Mouse (Mus musculus): ENCODE results near the gene Selenok. TPM values are rescaled to one million over a fixed set of nuclear protein-coding genes. Genes with fewer than 3 reads are reported as not detected.
A peak's percentile ranks its signal among the peaks of the same experiment; 100 is the strongest.

Gene Selenok
- polyA plus RNA-seq (2016; fragmentation: Nextera tagmentation; extraction: Ambion mirVana): 229 and 245 TPM in 2 replicates

GRCm38 (mm10) chr14:29968075-29968821 lies at the start of gene Selenok:
Gene Selenok, plus strand, starts transcription at chr14:29968308.
- Histone ChIP-seq H3K9me3 (replicated peaks) (no peaks in the 10 kb centered on the region), H3K4me3 (peak within 1 kb of the TSS; percentile 93), H3K27ac (peak within 1 kb of the TSS; percentile 90), H3K27me3 (ENCODE audit: low read depth, poor library complexity, severe bottlenecking) (no peaks in the 10 kb centered on the region), H3K36me3 (peaks cover 37% of the 10 kb centered on the region), H3K4me1 (peaks cover 16% of the 10 kb centered on the region)
- under 1% methylated on average over 49 of the region's 49 CpGs for WGBS
- DNase-seq (ENCODE audit: low spot score): peak; percentile 91

- 78% methylated on average over 4 of the region's 4 CpGs for WGBS
- Histone ChIP-seq H3K4me3 (no peak overlapping the region), H3K27ac (no peak overlapping the region), H3K9me3 (replicated peaks) (no peaks in the 10 kb centered on the region), H3K4me1 (no peaks in the 10 kb centered on the region), H3K36me3 (no peaks in the 10 kb centered on the region), H3K27me3 (ENCODE audit: low read depth, poor library complexity, severe bottlenecking) (no peaks in the 10 kb centered on the region)
- no peak for DNase-seq (ENCODE audit: low spot score)
Measured at GRCm38 (mm10) chr14:29928966-29929365, 39.1 kb upstream of the Selenok start.

- WGBS: 85% methylated on average over 5 of the region's 5 CpGs
Measured at GRCm38 (mm10) chr14:29935516-29935915, 32.6 kb upstream of the Selenok start.

GRCm38 (mm10) chr14:29937466-29937865 lies 30.6 kb upstream of the Selenok start:
- no peaks in the 10 kb centered on the region for H3K9me3 ChIP-seq (replicated peaks)
- peaks cover 10% of the 10 kb centered on the region for H3K4me1 ChIP-seq
- H3K27me3 ChIP-seq (ENCODE audit: low read depth, poor library complexity, severe bottlenecking): peaks cover 7% of the 10 kb centered on the region; the same call in 1 of the 2 replicates
- DNase-seq (ENCODE audit: low spot score): no peak
- 93% methylated on average over 15 of the region's 15 CpGs for WGBS
- no peak overlapping the region for H3K4me3 ChIP-seq
- no peaks in the 10 kb centered on the region for H3K36me3 ChIP-seq
- no peak overlapping the region for H3K27ac ChIP-seq

More at GRCm38 (mm10) chr14:29935516-29935915, 32.6 kb upstream of the Selenok start:
- peaks cover 10% of the 10 kb centered on the region for H3K4me1 ChIP-seq
- DNase-seq (ENCODE audit: low spot score): no peak
- H3K27ac ChIP-seq: no peak overlapping the region
- H3K4me3 ChIP-seq: no peak overlapping the region
- no peaks in the 10 kb centered on the region for H3K9me3 ChIP-seq (replicated peaks)
- H3K27me3 ChIP-seq (ENCODE audit: low read depth, poor library complexity, severe bottlenecking): peaks cover 7% of the 10 kb centered on the region; the same call in 1 of the 2 replicates
- no peaks in the 10 kb centered on the region for H3K36me3 ChIP-seq

GRCm38 (mm10) chr14:29939600-29940312 lies 28.4 kb upstream of the Selenok start:
- 49% methylated on average over 20 of the region's 20 CpGs for WGBS

GRCm38 (mm10) chr14:29940313-29940812 lies 27.7 kb upstream of the Selenok start:
- DNase-seq (ENCODE audit: low spot score): no peak
- H3K9me3 ChIP-seq (replicated peaks): no peaks in the 10 kb centered on the region
- WGBS: 33% methylated on average over 10 of the region's 10 CpGs
- no peak overlapping the region for H3K27ac ChIP-seq
- H3K27me3 ChIP-seq (ENCODE audit: low read depth, poor library complexity, severe bottlenecking): peaks cover 7% of the 10 kb centered on the region; the same call in 1 of the 2 replicates
- H3K36me3 ChIP-seq: no peaks in the 10 kb centered on the region
- peaks cover 10% of the 10 kb centered on the region for H3K4me1 ChIP-seq
- H3K4me3 ChIP-seq: no peak overlapping the region

More at GRCm38 (mm10) chr14:29939600-29940312, 28.4 kb upstream of the Selenok start:
- peak; percentile 31 for DNase-seq (ENCODE audit: low spot score)
- Histone ChIP-seq H3K27me3 (ENCODE audit: low read depth, poor library complexity, severe bottlenecking) (peaks cover 7% of the 10 kb centered on the region; the same call in 1 of the 2 replicates), H3K9me3 (replicated peaks) (no peaks in the 10 kb centered on the region), H3K4me3 (no peak overlapping the region), H3K36me3 (no peaks in the 10 kb centered on the region), H3K4me1 (peaks cover 10% of the 10 kb centered on the region), H3K27ac (no peak overlapping the region)

GRCm38 (mm10) chr14:29940877-29941276 lies 27.2 kb upstream of the Selenok start:
- no peak overlapping the region for H3K27ac ChIP-seq
- H3K36me3 ChIP-seq: no peaks in the 10 kb centered on the region
- no peaks in the 10 kb centered on the region for H3K9me3 ChIP-seq (replicated peaks)
- 24% methylated on average over 2 of the region's 2 CpGs for WGBS
- H3K4me1 ChIP-seq: peaks cover 10% of the 10 kb centered on the region
- peaks cover 7% of the 10 kb centered on the region; the same call in 1 of the 2 replicates for H3K27me3 ChIP-seq (ENCODE audit: low read depth, poor library complexity, severe bottlenecking)
- H3K4me3 ChIP-seq: no peak overlapping the region
- peak; percentile 39 for DNase-seq (ENCODE audit: low spot score)

- 80% methylated on average over 5 of the region's 5 CpGs for WGBS
Measured at GRCm38 (mm10) chr14:29946761-29947309, 21.3 kb upstream of the Selenok start.

GRCm38 (mm10) chr14:29950805-29951204 lies 17.3 kb upstream of the Selenok start:
- no peaks in the 10 kb centered on the region for H3K4me1 ChIP-seq
- H3K27ac ChIP-seq: no peak overlapping the region
- no peak for DNase-seq (ENCODE audit: low spot score)
- H3K4me3 ChIP-seq: no peak overlapping the region
- no peaks in the 10 kb centered on the region for H3K36me3 ChIP-seq
- H3K9me3 ChIP-seq (replicated peaks): no peaks in the 10 kb centered on the region
- H3K27me3 ChIP-seq (ENCODE audit: low read depth, poor library complexity, severe bottlenecking): no peaks in the 10 kb centered on the region
- WGBS: 86% methylated on average over 4 of the region's 4 CpGs

More at GRCm38 (mm10) chr14:29946761-29947309, 21.3 kb upstream of the Selenok start:
- H3K9me3 ChIP-seq (replicated peaks): no peaks in the 10 kb centered on the region
- H3K27me3 ChIP-seq (ENCODE audit: low read depth, poor library complexity, severe bottlenecking): no peaks in the 10 kb centered on the region
- no peaks in the 10 kb centered on the region for H3K4me1 ChIP-seq
- no peak overlapping the region for H3K27ac ChIP-seq
- no peaks in the 10 kb centered on the region for H3K36me3 ChIP-seq
- H3K4me3 ChIP-seq: no peak overlapping the region
- no peak for DNase-seq (ENCODE audit: low spot score)

- no peak overlapping the region for H3K27ac ChIP-seq
- H3K36me3 ChIP-seq: no peaks in the 10 kb centered on the region
- H3K4me1 ChIP-seq: no peaks in the 10 kb centered on the region
- no peak overlapping the region for H3K4me3 ChIP-seq
- no peak for DNase-seq (ENCODE audit: low spot score)
- H3K27me3 ChIP-seq (ENCODE audit: low read depth, poor library complexity, severe bottlenecking): no peaks in the 10 kb centered on the region
- H3K9me3 ChIP-seq (replicated peaks): no peaks in the 10 kb centered on the region
Measured at GRCm38 (mm10) chr14:29957393-29957792, 10.7 kb upstream of the Selenok start.

- peak overlapping the region; percentile 90 for H3K27ac ChIP-seq
- no peaks in the 10 kb centered on the region for H3K9me3 ChIP-seq (replicated peaks)
- DNase-seq (ENCODE audit: low spot score): no peak
- no peaks in the 10 kb centered on the region for H3K27me3 ChIP-seq (ENCODE audit: low read depth, poor library complexity, severe bottlenecking)
- peaks cover 30% of the 10 kb centered on the region for H3K36me3 ChIP-seq
- peaks cover 16% of the 10 kb centered on the region for H3K4me1 ChIP-seq
- WGBS: 60% methylated on average over 7 of the region's 7 CpGs
- H3K4me3 ChIP-seq: peak overlapping the region; percentile 93
Measured at GRCm38 (mm10) chr14:29967611-29968010, 497 bp upstream of the Selenok start.

- H3K36me3 ChIP-seq: peaks cover 67% of the 10 kb centered on the region
Measured at GRCm38 (mm10) chr14:29971446-29971845, 3.3 kb downstream of the Selenok start.

More at GRCm38 (mm10) chr14:29971446-29971845, 3.3 kb downstream of the Selenok start:
- no peak for DNase-seq (ENCODE audit: low spot score)
- H3K27ac ChIP-seq: no peak overlapping the region
- no peak overlapping the region for H3K4me3 ChIP-seq
- 95% methylated on average over 7 of the region's 7 CpGs for WGBS
- H3K9me3 ChIP-seq (replicated peaks): no peaks in the 10 kb centered on the region
- no peaks in the 10 kb centered on the region for H3K27me3 ChIP-seq (ENCODE audit: low read depth, poor library complexity, severe bottlenecking)
- H3K4me1 ChIP-seq: peaks cover 16% of the 10 kb centered on the region

Data from limb, embryonic 10.5 days (tissue).